Mouse (Mus musculus) forebrain, embryonic 14.5 days (tissue): ENCODE measurements around the gene Cfap58. TPM values are rescaled to one million over a fixed set of nuclear protein-coding genes. Genes with fewer than 3 reads are reported as not detected.

Experiments used
- ATAC-seq: fragments of 200-750 bp; cut with Nextera tagmentation; 2 replicates; pipeline ENCODE4 v1.8.0; 2017; ENCODE audit warnings: mild to moderate bottlenecking, moderate library complexity
- DNase-seq: peaks from one replicate; pipeline ENCODE4 v3.0.0-alpha.2; 2015; ENCODE audit warnings: low spot score
- H3K27ac ChIP-seq: fragments of 300-500 bp; sonication (generic); 2 replicates; pipeline ENCODE4 v1.5.1; 2014; ENCODE audit warnings: low read depth, mild to moderate bottlenecking, control low read depth, low read length, moderate library complexity
- H3K27me3 ChIP-seq: fragments of 300-500 bp; sonication (generic); replicated peaks from 2 replicates; pipeline ENCODE4 v1.6.1; 2014; ENCODE audit warnings: low read length, control low read depth, mixed read lengths; ENCODE audit not compliant: control insufficient read depth, insufficient read depth
- H3K36me3 ChIP-seq: fragments of 300-500 bp; sonication (generic); 2 replicates; pipeline ENCODE4 v1.6.1; 2014; ENCODE audit warnings: low read length, control low read depth; ENCODE audit not compliant: control insufficient read depth, insufficient read depth
- H3K4me1 ChIP-seq: fragments of 300-500 bp; sonication (generic); 2 replicates; pipeline ENCODE4 v1.6.1; 2014; ENCODE audit warnings: antibody characterized with exemption, low read length, control low read depth; ENCODE audit not compliant: control insufficient read depth, insufficient read depth
- H3K4me2 ChIP-seq: fragments of 300-500 bp; sonication (generic); 2 replicates; pipeline ENCODE4 v1.6.1; 2014; ENCODE audit warnings: mild to moderate bottlenecking, control low read depth, low read length
- H3K4me3 ChIP-seq: fragments of 300-500 bp; sonication (generic); 2 replicates; pipeline ENCODE4 v1.5.1; 2014; ENCODE audit warnings: low read depth, low read length, control low read depth
- H3K9ac ChIP-seq: fragments of 300-500 bp; sonication (generic); 2 replicates; pipeline ENCODE4 v1.6.1; 2014; ENCODE audit warnings: mild to moderate bottlenecking, low read length, control low read depth, moderate library complexity
- H3K9me3 ChIP-seq: fragments of 300-500 bp; sonication (generic); replicated peaks from 2 replicates; pipeline ENCODE4 v1.6.1; 2016; ENCODE audit warnings: low read length, control low read depth, mixed read lengths; ENCODE audit not compliant: control insufficient read depth
- WGBS: fragments of 180-500 bp; shearing (Covaris S2); extraction: QIAGEN DNeasy Blood & Tissue Kit; methylation state at CpG from one replicate; pipeline ENCODE4 v1.1.7; 2014; 5-methylcytosine and 5-hydroxymethylcytosine counted together
- polyA plus RNA-seq: library from polyadenylated mRNA; unstranded; fragments of >200 nt; fragmentation: Nextera tagmentation; extraction: Ambion mirVana; gene quantifications from 2 replicates; pipeline ENCODE4 v1.2.1, GENCODE M21; 2014

Gene Cfap58
- polyA plus RNA-seq, 1 experiment from 2014 or later = 0.50 TPM

GRCm38 (mm10) chr19:47936938-47937337, 537 bp upstream of the Cfap58 start:
- Histone ChIP-seq H3K36me3 (no peaks in the 10 kb centered on the region), H3K4me1 (0 out of 2 replicates have a peak, but pooled peaks cover 5% of the 10 kb centered on the region), H3K9ac (peak overlapping the region; percentile 56), H3K4me3 (peak overlapping the region; percentile 38; the same call in 1 of the 2 replicates), H3K27ac (no peak overlapping the region), H3K4me2 (peak overlapping the region; percentile 70), H3K9me3 (no peaks in the 10 kb centered on the region), H3K27me3 (no peaks in the 10 kb centered on the region)
- DNase-seq (no peak), ATAC-seq (no peak)
- WGBS = 67% methylated on average over 9 of the region's 9 CpGs

GRCm38 (mm10) chr19:47939361-47939760, 1.9 kb downstream of the Cfap58 start:
- Histone ChIP-seq H3K9ac (no peak overlapping the region), H3K36me3 (no peaks in the 10 kb centered on the region), H3K4me1 (0 out of 2 replicates have a peak, but pooled peaks cover 5% of the 10 kb centered on the region), H3K4me2 (no peak overlapping the region), H3K27me3 (no peaks in the 10 kb centered on the region), H3K27ac (no peak overlapping the region), H3K4me3 (no peak overlapping the region), H3K9me3 (no peaks in the 10 kb centered on the region)
- no peak for ATAC-seq
- no peak for DNase-seq
- 37% methylated on average over 6 of the region's 6 CpGs for WGBS

GRCm38 (mm10) chr19:47946821-47947465, 9.5 kb downstream of the Cfap58 start:
- no peak overlapping the region for H3K4me3 ChIP-seq
- no peaks in the 10 kb centered on the region for H3K27me3 ChIP-seq
- 57% methylated on average over 23 of the region's 23 CpGs for WGBS
- peak; percentile 44 for DNase-seq
- peak; percentile 42; the same call in 1 of the 2 replicates for ATAC-seq
- no peak overlapping the region for H3K9ac ChIP-seq
- no peaks in the 10 kb centered on the region for H3K36me3 ChIP-seq
- H3K4me2 ChIP-seq = no peak overlapping the region
- no peaks in the 10 kb centered on the region for H3K4me1 ChIP-seq
- no peaks in the 10 kb centered on the region for H3K9me3 ChIP-seq
- H3K27ac ChIP-seq = no peak overlapping the region

GRCm38 (mm10) chr19:47950946-47951345, 13.5 kb downstream of the Cfap58 start:
- no peak overlapping the region for H3K4me3 ChIP-seq
- no peak overlapping the region for H3K27ac ChIP-seq
- no peak overlapping the region for H3K9ac ChIP-seq
- 86% methylated on average over 7 of the region's 7 CpGs for WGBS
- no peak for DNase-seq
- no peak overlapping the region for H3K4me2 ChIP-seq
- no peaks in the 10 kb centered on the region for H3K36me3 ChIP-seq
- H3K9me3 ChIP-seq = no peaks in the 10 kb centered on the region
- H3K4me1 ChIP-seq = no peaks in the 10 kb centered on the region
- ATAC-seq = no peak
- H3K27me3 ChIP-seq = no peaks in the 10 kb centered on the region

GRCm38 (mm10) chr19:47953169-47953568, 15.7 kb downstream of the Cfap58 start:
- Histone ChIP-seq H3K4me1 (no peaks in the 10 kb centered on the region), H3K4me2 (no peak overlapping the region), H3K36me3 (no peaks in the 10 kb centered on the region), H3K9me3 (no peaks in the 10 kb centered on the region), H3K27me3 (no peaks in the 10 kb centered on the region), H3K9ac (no peak overlapping the region; the same call in 1 of the 2 replicates), H3K27ac (no peak overlapping the region), H3K4me3 (no peak overlapping the region)
- no peak for ATAC-seq
- peak; percentile 42 for DNase-seq
- 42% methylated on average over 9 of the region's 9 CpGs for WGBS

GRCm38 (mm10) chr19:47958181-47958580, 20.7 kb downstream of the Cfap58 start:
- no peak overlapping the region for H3K4me3 ChIP-seq
- WGBS = 33% methylated on average over 13 of the region's 13 CpGs
- no peaks in the 10 kb centered on the region for H3K4me1 ChIP-seq
- H3K4me2 ChIP-seq = no peak overlapping the region
- ATAC-seq (no peak), DNase-seq (peak; percentile 37)
- no peaks in the 10 kb centered on the region for H3K36me3 ChIP-seq
- no peaks in the 10 kb centered on the region for H3K27me3 ChIP-seq
- H3K9me3 ChIP-seq = no peaks in the 10 kb centered on the region
- no peak overlapping the region for H3K27ac ChIP-seq
- H3K9ac ChIP-seq = no peak overlapping the region

- no peak overlapping the region for H3K4me2 ChIP-seq
- DNase-seq = peak; percentile 33
Observed at GRCm38 (mm10) chr19:47968993-47969659, 31.7 kb downstream of the Cfap58 start.

GRCm38 (mm10) chr19:47971066-47971465, 33.6 kb downstream of the Cfap58 start:
- 51% methylated on average over 8 of the region's 8 CpGs for WGBS
- ATAC-seq = no peak

More at GRCm38 (mm10) chr19:47968993-47969659, 31.7 kb downstream of the Cfap58 start:
- Histone ChIP-seq H3K9me3 (no peaks in the 10 kb centered on the region), H3K4me3 (no peak overlapping the region), H3K9ac (no peak overlapping the region), H3K27ac (no peak overlapping the region), H3K36me3 (no peaks in the 10 kb centered on the region), H3K27me3 (no peaks in the 10 kb centered on the region), H3K4me1 (no peaks in the 10 kb centered on the region)
- WGBS = 57% methylated on average over 17 of the region's 17 CpGs
- ATAC-seq = no peak

GRCm38 (mm10) chr19:47978109-47978701, 40.7 kb downstream of the Cfap58 start:
- no peak overlapping the region for H3K4me3 ChIP-seq
- no peaks in the 10 kb centered on the region for H3K9me3 ChIP-seq
- WGBS = 71% methylated on average over 15 of the region's 15 CpGs
- H3K4me2 ChIP-seq = no peak overlapping the region
- DNase-seq (no peak), ATAC-seq (no peak)
- H3K36me3 ChIP-seq = no peaks in the 10 kb centered on the region
- H3K27ac ChIP-seq = no peak overlapping the region
- H3K27me3 ChIP-seq = no peaks in the 10 kb centered on the region
- H3K9ac ChIP-seq = no peak overlapping the region
- H3K4me1 ChIP-seq = no peaks in the 10 kb centered on the region

More at GRCm38 (mm10) chr19:47971066-47971465, 33.6 kb downstream of the Cfap58 start:
- Histone ChIP-seq H3K36me3 (no peaks in the 10 kb centered on the region), H3K4me1 (no peaks in the 10 kb centered on the region), H3K4me3 (no peak overlapping the region), H3K4me2 (no peak overlapping the region), H3K27me3 (no peaks in the 10 kb centered on the region), H3K9ac (no peak overlapping the region), H3K27ac (no peak overlapping the region), H3K9me3 (no peaks in the 10 kb centered on the region)
- DNase-seq = no peak
